Mouse (Mus musculus): ENCODE data around the gene Map2.

- TF ChIP-seq ZNF384 (IDR thresholded peaks at IDR 0.05; ENCODE audit: low read depth, low read length) (no peak), MAFK (IDR thresholded peaks at IDR 0.05; ENCODE audit: insufficient read depth, low read depth, low read length) (no peak), HCFC1 (IDR thresholded peaks at IDR 0.05; ENCODE audit: borderline replicate concordance, insufficient read depth, low read length) (no peak), ZC3H11A (IDR thresholded peaks at IDR 0.05; ENCODE audit: borderline replicate concordance, low read depth, low read length) (no peak)
Measured at GRCm38 (mm10) chr1:66449471-66449870, 274.4 kb downstream of the Map2 start.

Measured in ES-E14 (cell line).